Mouse (Mus musculus): ENCODE measurements around the gene Lims1.

The Lims1 gene

DNA sequence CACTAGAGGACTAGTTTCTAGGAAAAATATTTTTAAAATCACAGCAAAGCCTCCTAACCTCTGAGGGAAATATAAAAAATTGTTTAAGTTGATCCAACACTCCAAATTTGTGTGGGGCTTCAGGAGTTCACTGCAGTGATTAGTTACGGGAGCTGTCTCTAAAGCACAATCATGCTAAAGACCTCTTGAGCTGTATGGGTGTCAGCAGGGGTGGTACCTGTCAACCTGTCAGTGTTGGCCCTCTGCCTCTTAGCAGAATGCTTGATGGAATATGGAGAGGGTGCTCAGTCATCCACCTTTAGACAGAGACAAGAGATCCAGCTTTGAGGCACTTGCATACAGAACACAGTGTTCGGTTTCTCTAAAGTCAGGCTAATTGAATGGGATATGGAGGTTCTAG is 60.5 kb downstream of the Lims1 start:
- DNase-seq (ENCODE audit: low spot score) = no peak

DNA sequence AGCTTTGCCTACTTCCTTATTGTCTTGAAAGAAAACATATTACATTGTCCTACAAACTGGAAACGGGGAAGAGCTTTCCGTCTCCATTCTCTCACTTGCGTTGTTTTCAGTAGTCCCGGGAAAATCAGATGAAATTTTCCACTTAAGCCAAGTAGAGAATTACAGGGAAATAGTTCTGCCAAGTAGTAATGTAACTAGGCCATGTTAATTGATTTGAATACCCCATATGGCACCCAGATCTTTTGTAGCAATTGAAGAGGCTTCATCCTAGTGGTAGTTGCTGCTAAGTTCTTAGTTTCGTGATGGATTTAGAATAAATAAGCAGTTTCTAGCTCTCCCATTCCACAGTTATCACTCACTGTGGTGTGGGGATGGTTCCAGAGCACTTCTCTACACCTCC is 62.4 kb downstream of the Lims1 start:
- DNase-seq (ENCODE audit: low spot score) = no peak

DNA sequence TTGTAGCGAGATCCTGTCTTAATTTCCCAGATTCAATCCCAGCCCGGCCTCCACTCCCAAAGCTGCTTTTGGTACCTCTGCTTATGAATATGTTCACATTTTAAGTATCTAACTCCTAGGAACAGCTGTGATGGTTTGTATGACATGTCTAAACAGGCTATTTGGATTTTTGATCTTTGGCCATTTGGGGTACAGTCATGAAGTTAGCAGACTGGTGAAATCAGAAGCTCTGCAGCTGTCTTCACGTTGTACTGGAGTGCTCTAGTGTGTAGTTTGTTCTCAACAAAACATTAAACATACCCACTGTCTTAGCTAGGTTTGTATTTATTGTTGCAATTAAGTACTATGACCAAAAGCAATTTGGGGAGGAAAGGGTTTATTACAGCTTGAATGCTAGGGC is 63.7 kb downstream of the Lims1 start:
- DNase-seq (ENCODE audit: low spot score) = no peak

DNA sequence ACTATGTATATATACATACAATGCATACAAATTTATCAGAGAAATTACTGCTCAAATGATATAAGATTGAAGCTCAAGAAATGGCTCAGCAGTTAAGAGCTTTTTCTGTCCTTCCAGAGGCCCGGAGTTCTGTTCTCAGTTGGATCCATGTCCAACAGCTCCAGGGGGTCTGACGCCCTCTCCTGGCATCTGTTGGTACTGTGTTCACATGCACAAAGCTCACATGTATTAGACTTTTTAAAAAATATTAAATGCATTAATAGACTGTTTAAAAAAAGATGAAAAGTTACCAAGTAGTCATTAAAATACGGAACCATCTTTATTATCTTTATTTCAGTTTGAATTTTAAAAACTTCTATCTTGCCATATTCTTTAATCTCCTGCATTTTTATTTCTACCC is 65.4 kb downstream of the Lims1 start:
- no peak for DNase-seq (ENCODE audit: low spot score)

GRCm38 (mm10) chr10:58389151-58389550 is 65.9 kb downstream of the Lims1 start:
- DNase-seq (ENCODE audit: low spot score) = no peak

GRCm38 (mm10) chr10:58392435-58392834 is 69.2 kb downstream of the Lims1 start:
- no peak for DNase-seq (ENCODE audit: low spot score)

GRCm38 (mm10) chr10:58393026-58394014 is 70.1 kb downstream of the Lims1 start:
- no peak for DNase-seq (ENCODE audit: low spot score)

DNA sequence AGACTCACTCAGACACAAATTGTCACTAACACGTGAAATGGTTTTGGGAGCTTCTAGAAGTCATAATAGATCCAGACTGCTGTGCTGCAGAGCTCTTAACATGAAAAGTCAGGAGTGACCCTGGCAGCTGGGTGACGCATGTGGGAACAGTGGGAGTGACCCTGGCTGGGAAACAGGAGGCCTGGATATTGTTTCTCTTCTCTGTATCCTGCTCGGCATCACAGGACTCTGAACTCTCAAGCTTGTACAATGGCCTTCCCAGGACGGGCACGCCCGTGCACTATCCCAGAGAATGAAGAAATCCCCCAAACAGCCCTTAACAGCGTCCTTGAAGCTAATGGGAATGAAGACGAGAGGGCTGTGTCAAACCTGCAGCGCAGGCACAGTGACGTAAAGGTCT is 70.9 kb downstream of the Lims1 start:
- peak; percentile 64 for DNase-seq (ENCODE audit: low spot score)

GRCm38 (mm10) chr10:58395315-58395714 is 72.0 kb downstream of the Lims1 start:
- DNase-seq (ENCODE audit: low spot score) = no peak

GRCm38 (mm10) chr10:58395723-58396122 is 72.5 kb downstream of the Lims1 start:
- no peak for DNase-seq (ENCODE audit: low spot score)

- DNase-seq (ENCODE audit: low spot score) = peak; percentile 14
Observed at GRCm38 (mm10) chr10:58396600-58396999, 73.3 kb downstream of the Lims1 start.

- DNase-seq (ENCODE audit: low spot score) = no peak
Observed at GRCm38 (mm10) chr10:58398941-58399340, 75.7 kb downstream of the Lims1 start.

DNA sequence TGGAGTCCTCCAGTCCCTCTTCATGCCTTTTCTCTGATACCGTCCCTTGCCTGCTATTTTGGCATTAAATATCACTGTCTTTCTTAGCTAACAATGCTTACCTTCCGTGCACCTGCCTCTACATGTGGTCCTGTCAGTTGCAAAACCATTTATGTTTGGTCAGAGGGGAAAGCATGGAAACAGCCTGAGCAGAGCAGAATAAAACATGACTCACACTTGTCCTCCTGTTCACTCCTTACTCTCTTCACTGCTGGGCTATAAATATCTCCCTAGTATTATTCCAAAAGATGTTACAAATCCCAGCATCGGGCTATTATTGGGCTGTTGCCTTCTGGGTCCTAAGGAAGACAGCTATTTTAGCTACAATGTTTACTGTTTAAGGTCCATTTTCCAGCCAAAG is 78.6 kb downstream of the Lims1 start:
- no peak for DNase-seq (ENCODE audit: low spot score)

GRCm38 (mm10) chr10:58404639-58405038 is 81.4 kb downstream of the Lims1 start:
- DNase-seq (ENCODE audit: low spot score) = no peak

DNA sequence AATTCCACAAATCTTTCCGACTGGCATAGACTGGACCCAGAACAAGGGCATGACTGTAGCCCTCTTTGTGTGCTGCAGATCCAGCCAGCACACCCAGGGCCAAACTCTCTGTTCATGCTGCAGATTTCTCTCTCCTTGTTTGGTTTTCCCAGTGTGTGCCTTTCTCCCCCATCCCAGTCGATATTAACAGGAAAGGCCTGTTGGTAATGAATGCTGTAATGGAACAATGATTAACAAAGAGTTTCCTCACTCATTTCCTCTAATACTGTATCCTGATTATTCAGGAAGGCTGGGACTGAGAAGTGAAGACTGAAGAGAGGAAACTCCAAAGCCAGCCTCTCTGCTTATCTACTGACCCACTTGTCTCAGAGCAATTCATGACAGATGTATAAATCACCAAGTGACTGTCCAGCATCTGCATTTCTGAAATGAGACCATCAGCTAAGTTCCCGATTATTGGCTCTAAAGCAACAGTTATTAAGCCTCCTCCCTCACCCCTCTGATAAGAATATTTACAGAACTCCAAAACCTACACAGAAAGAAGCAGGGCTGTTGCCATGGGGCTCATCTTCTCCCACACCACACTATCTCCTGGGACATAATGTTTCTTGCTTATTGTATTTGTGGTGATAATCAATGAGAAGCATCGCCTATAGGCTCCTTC is 82.2 kb downstream of the Lims1 start:
- DNase-seq (ENCODE audit: low spot score) = no peak

- DNase-seq (ENCODE audit: low spot score) = no peak
Observed at GRCm38 (mm10) chr10:58405949-58406305, 82.7 kb downstream of the Lims1 start.

DNA sequence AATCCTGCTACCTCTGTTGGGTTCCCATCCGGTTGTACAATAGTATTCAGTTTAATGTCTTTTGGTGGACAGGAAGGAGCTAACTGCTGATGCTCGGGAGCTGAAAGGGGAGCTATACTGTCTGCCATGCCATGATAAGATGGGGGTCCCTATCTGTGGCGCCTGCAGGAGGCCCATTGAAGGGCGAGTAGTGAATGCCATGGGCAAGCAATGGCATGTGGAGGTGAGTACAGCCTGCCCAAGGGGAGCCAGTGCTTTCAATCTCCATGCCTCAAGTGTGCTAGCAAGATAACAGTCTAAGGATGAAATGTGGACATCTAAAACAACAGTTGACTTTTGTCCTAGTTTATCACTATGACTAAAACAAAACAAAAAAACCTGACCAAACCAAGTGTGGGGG is 89.1 kb downstream of the Lims1 start:
- no peak for DNase-seq (ENCODE audit: low spot score)

- no peak for DNase-seq (ENCODE audit: low spot score)
Observed at GRCm38 (mm10) chr10:58412852-58413251, 89.6 kb downstream of the Lims1 start.

- DNase-seq (ENCODE audit: low spot score) = no peak
Observed at GRCm38 (mm10) chr10:58416702-58417101, 93.4 kb downstream of the Lims1 start.

DNA sequence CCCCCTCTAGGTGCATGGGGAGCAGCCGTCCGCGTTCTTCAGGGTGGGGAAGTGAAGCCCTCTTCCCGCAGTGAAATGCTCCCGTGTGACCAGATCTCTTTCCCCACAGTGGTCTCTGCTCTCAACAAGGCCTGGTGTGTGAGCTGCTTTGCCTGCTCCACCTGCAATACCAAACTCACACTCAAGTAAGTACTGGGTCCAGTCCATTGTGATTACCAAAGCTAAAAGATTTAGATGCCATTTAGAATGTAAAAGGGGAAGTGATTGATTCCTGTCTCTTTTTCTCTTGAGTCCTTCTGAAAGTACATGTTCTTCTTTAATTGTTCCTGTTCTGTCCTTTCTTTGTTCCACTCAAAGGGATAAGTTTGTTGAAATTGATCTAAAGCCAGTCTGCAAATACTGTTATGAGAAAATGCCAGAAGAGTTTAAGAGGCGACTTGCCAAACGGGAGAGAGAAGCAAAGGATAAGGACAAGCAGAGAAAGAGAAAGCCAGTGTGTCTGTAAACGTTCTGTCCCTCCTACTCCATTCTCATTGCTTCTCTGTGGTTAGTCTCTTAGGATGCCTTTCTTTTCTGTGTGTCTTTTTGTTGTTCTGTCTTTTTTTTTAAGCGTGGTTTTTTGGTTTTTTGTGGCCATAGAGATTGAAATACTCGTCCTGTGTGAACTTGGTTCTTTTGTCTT is 95.2 kb downstream of the Lims1 start:
- DNase-seq (ENCODE audit: low spot score) = no peak

- no peak for DNase-seq (ENCODE audit: low spot score)
Observed at GRCm38 (mm10) chr10:58427930-58428329, 104.7 kb downstream of the Lims1 start.

- no peak for DNase-seq (ENCODE audit: low spot score)
Observed at GRCm38 (mm10) chr10:58445850-58446249, 122.6 kb downstream of the Lims1 start.

All from ovary, adult 18-20 months (tissue).